Mouse (Mus musculus): ENCODE measurements at regions not wholly inside any gene's neighbourhood (a gene's known extent, or its start where the extent isn't known, plus 50 kb on each side); places are given as distances from the start of the nearest gene placed in this dataset.

- DNase-seq (ENCODE audit: low spot score in 2 of 2): no peak
These were observed 721.7 kb upstream of the Cited2 start for GRCm38 (mm10) chr10:17001320-17001719.

GRCm38 (mm10) chr10:17003123-17003849, 719.7 kb upstream of the Cited2 start:
- no peak for DNase-seq (ENCODE audit: low spot score in 2 of 2)

- no peak for DNase-seq (ENCODE audit: low spot score in 2 of 2)
These were observed 714.3 kb upstream of the Cited2 start for GRCm38 (mm10) chr10:17008683-17009082.

DNA sequence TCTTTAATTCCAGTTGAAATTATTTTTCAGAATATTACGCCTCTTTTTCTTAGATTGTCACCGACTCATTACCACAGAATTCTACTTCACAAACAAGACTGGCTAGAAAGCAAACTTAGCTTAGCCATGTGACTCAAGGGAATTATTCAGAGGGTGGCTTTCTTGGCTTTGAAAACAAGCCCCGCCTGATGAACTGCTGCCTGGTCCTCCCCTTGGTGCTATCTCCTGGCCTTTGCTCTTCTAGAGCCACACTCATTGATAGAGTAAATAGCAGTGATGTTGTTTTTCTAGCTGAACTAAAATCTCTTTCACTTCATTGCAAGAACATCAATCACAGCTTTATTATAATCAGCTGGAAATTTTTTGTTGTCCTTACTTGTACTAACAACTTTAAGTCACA, 713.0 kb upstream of the Cited2 start:
- DNase-seq (ENCODE audit: low spot score in 2 of 2): no peak

DNA sequence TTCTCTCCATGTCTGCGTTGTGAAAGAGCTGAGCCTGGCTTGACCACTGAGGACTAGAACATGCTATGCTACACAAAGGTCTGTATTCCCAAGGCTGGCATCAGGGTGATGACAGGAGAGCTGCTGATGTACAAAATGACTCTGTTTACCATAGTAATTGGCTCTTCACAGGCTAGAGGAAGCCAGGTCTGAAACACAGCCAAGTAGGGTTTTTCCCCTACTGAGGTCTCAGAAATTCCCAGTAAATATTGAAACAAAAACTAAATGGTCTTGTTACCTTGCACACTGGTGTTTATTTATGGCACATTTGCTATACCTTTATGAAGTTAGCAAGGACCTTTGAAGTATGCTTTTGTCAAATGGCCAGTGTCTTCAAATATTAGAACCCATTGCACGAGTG, 711.1 kb upstream of the Cited2 start:
- DNase-seq (ENCODE audit: low spot score in 2 of 2): no peak

DNA sequence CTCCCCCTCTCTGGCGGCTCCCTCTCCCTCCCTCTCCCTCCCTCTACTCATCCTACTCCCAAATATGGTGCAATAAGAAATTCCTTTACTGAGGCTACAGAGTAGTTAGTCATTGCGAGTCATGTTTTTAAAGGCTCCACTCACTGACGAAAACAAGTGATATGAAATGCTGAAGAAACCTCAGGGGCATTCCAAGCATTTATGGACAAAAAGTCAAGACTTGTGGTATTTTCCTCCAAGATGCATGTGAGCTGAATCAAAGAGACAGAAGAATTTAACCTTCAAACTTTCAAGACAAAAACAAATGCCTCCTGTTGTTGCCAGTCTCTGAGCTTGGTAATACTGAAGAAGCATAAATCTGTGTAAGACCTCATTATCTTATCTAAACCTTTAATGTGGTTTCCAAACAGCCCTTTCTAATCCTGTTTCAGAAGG, 710.5 kb upstream of the Cited2 start:
- DNase-seq (ENCODE audit: low spot score in 2 of 2): no peak

GRCm38 (mm10) chr10:17014826-17015225, 708.2 kb upstream of the Cited2 start:
- DNase-seq (ENCODE audit: low spot score in 2 of 2): no peak

DNA sequence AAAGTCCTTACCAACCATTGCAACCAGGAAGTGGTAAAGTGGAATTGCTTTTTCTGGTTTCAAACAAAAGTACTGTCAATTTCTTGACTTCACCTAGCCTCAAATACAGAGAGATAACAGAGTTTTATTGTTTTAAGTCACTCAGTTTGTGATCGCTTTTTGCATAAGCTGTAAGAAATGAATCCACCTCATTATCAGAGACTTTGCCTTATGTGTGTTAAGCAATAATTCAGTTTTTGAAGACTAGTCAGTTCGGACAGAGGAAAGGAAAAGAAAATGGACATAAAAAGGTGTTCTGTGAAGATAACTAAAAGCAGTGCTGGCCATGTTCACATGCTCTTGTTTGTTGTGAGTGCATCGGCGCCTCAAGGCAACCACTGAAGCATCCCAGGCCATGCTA, 706.2 kb upstream of the Cited2 start:
- DNase-seq (ENCODE audit: low spot score in 2 of 2): no peak

DNA sequence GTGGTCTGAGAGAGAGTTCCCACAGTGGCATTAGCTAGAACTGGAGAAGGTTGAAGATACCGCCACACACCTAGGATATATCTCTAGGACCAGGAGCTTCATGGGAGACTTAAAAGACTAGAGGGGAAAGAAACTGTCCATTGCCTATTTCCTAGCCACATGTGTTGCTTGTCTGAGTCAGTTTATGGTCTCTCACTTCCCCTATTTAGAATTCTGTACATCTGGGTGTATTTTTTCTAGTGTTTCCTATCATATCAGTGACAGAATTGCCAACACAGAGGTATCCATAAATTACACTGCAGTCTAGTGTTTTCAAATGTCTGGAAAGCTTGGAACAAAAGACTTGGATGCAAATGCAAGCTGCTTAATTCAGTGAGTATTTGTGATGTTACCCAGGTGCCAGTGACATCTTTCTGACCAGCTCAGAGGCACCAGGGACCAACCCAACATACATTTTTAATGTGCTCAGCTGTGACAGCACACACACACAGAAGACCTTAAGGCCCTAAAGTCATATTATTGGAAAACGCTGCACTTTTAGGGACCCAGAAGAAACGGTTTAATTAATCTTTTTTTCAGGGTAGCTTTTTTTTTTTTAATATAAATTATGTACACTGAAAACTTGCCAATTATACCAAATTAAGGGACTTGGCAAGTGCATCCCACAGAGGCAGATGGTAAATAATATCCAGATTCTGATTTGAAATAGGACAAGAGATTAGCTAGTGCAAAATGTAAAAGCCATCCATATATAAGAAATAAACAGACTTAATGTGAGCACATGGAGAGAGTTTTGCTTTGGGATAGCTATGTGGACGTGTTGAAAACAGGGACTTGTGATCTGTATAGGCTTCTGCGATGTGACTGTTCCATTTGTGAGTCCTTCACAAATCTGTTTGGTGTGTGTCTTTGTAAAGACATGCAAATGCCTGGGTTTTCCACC, 700.5 kb upstream of the Cited2 start:
- no peak for DNase-seq (ENCODE audit: low spot score in 2 of 2)

DNA sequence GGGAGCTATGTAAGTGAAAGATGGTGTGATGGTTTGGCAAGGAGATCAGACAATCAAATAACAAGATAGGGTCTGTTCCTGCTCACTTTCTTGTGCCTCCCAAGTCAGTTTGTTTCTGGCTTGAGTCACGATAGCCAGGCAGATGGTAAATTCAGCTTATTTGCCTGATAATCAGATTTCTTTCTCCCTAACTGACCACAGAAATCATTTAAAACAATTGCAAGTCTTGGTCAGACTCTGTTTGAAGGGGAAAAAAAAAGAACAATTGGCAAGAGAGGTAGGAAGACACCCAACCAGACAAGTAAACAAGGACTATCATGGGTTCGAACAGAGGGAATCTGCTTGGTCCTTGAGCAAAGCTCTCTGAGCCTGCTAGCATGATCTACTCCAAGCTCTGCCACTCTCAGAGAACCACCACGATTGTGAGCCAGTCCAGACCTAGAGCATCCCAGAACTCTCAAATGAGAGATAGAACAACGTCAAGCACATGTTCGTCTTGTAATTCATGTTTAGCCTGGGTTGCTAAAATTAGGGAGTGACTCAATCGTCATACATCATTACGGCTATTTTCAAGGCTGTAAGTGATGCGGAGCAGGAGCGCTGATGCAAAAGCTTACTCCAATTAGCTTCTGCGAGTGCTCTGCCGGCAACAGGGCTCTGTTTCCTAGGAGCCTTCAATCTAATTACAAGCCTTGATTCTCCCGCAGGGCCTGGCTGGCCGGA, 699.3 kb upstream of the Cited2 start:
- no peak for DNase-seq (ENCODE audit: low spot score in 2 of 2)

- no peak for DNase-seq (ENCODE audit: low spot score in 2 of 2)
These were observed 698.7 kb upstream of the Cited2 start for GRCm38 (mm10) chr10:17024294-17024665.

GRCm38 (mm10) chr10:17034892-17035775, 687.9 kb upstream of the Cited2 start:
- no peak for DNase-seq (ENCODE audit: low spot score in 2 of 2)

DNA sequence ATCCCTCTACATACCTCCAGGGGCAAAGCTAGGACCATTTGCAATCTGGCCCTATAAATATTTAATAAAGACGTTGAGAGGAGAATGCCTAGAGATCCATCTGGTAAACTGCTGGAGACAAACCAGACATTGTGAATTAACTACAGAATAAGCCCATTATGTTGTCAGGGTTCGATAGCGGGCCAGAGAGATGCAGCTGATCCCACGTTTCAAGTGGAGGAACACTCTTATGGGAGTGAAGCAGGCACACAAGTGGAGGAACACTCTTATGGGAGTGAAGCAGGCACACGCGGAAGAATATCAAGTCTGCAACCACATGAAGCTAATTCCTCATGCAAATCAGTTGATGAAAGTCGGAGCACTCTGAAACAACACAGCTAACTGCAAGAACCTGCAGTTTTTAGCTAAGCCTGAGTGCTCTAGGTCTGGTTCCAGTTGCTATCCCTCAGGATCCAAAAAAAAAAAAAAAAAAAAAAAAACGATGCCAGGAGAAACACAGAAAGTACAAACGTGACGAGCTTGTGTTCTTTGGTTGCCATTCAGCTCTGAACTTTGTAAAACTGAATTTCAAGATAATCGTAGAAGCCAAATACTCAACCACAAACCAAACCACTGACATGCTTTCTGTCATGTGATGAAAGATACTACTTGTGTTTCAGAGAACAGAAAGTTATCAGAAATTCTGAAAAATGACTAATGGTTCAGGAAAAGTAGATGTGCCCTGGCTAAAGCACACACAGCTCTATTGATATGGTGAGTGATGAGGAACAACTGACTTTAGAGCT, 684.6 kb upstream of the Cited2 start:
- DNase-seq (ENCODE audit: low spot score in 2 of 2): no peak

- no peak for DNase-seq (ENCODE audit: low spot score in 2 of 2)
These were observed 680.9 kb upstream of the Cited2 start for GRCm38 (mm10) chr10:17042090-17042489.

GRCm38 (mm10) chr10:17042973-17043372, 680.0 kb upstream of the Cited2 start:
- DNase-seq (ENCODE audit: low spot score in 2 of 2): no peak

DNA sequence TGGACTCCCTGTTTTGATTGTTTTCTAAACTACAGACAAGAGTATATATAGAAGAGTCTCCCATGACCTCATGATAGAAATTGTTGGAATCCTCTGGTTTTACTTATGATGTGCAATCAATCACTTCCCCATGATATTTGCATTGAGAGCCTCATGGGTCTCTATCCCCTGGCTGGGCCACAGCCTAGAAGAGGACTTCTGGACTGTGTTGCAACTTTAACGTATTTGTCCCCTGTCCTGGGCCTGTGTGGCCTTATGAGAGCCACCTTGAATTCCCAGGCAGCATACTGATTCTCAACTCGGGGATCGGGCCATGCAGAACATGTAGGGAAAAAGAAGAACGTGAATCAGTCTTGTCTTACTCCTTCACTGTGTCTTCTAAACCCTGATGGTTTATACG, 676.3 kb upstream of the Cited2 start:
- no peak for DNase-seq (ENCODE audit: low spot score in 2 of 2)

GRCm38 (mm10) chr10:17072906-17073305, 650.1 kb upstream of the Cited2 start:
- no peak for DNase-seq (ENCODE audit: low spot score in 2 of 2)

DNA sequence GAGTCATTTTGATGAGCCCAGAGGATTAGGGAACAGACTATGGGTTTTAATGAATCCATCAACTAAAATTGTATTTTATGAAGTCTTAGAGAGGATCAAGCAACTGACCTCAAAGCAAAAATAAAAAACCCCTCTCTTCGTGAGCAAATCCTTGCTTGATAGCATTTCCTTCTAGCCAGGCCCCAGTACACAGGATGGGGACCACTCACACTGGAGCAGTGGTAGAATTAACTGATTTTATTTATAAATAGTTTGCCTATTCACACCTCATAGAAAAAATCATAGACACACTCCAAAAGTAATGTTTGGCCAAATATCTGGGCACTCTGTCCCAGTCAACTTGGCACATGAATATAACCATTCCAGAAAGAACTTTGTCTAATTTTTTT, 649.0 kb upstream of the Cited2 start:
- no peak for DNase-seq (ENCODE audit: low spot score in 2 of 2)

DNA sequence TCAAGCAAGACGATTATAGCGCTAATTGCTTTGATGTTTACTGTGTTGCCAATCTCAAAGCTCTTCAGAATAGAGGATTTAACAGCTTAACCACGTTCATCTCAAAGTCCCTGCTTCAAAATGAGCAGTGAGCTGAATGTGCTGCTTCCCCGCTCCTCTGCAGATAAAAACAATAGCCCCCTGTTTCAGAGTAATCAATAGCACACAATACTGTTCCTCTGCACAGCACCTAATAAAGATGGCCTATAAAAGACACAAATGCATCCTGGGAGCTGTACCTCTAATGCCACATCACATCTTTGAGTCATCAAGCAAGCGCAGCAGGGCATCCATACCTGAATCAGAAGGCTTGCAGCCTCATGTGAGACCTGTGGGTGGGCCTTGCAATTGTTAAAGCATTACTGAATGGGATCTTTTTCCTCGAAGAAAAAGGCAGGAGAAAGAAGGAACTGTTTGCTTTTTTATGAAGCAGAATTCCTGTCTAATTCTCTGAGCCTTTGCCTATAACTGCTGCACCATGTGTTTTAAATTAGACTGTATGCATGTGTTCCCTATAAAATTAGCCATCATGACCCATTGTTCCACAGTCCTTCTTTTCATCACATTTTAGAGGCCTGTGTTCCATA, 648.5 kb upstream of the Cited2 start:
- no peak for DNase-seq (ENCODE audit: low spot score in 2 of 2)

DNA sequence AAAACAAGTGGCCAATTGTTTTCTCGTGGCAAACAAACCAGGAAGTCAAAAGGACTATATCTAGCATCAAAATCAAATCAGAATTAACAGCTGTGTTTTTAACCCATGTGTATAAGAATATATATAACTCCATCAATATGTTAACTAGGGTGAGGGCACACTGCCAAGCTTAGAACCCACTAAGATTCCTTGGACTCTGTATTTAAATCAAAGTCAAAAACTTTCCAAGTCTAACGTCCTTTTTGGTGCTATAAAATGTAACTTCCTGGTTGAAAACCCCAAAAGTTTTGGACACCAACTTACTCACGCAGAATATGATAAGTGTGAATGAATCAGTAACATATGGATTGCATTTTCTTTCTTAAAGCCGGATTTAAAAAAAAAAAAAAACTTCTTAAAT, 647.9 kb upstream of the Cited2 start:
- no peak for DNase-seq (ENCODE audit: low spot score in 2 of 2)
